Mouse (Mus musculus) neural tube, embryonic 11.5 days (tissue): ENCODE measurements at regions not wholly inside any gene's neighbourhood (a gene's known extent, or its start where the extent isn't known, plus 50 kb on each side); places are given as distances from the start of the nearest gene placed in this dataset.
A peak's percentile ranks its signal among the peaks of the same experiment; 100 is the strongest.

Experiments used
- ATAC-seq: fragments of 200-750 bp; cut with Nextera tagmentation; 2 replicates; pipeline ENCODE4 v1.8.0; 2017; ENCODE audit warnings: moderate number of reproducible peaks, mild to moderate bottlenecking, moderate TSS enrichment, moderate library complexity; ENCODE audit not compliant: insufficient read depth, low FRiP score, low TSS enrichment
- DNase-seq: peaks from one replicate; pipeline ENCODE4 v3.0.0-alpha.2; 2015; ENCODE audit warnings: low spot score
- H3K27ac ChIP-seq: fragments of 300-500 bp; sonication (generic); 2 replicates; pipeline ENCODE4 v1.5.1; 2014; ENCODE audit warnings: low read depth, mild to moderate bottlenecking, low read length
- H3K27me3 ChIP-seq: fragments of 300-500 bp; sonication (generic); 2 replicates; pipeline ENCODE4 v1.6.1; 2014; ENCODE audit warnings: mild to moderate bottlenecking, low read length, mixed read lengths; ENCODE audit not compliant: control insufficient read depth, insufficient read depth
- H3K36me3 ChIP-seq: fragments of 300-500 bp; sonication (generic); 2 replicates; pipeline ENCODE4 v1.6.1; 2014; ENCODE audit warnings: mild to moderate bottlenecking, low read length, moderate library complexity, mixed read lengths; ENCODE audit not compliant: control insufficient read depth, insufficient read depth
- H3K4me1 ChIP-seq: fragments of 300-500 bp; sonication (generic); 2 replicates; pipeline ENCODE4 v1.6.1; 2014; ENCODE audit warnings: low read length, mixed read lengths; ENCODE audit not compliant: control insufficient read depth, insufficient read depth
- H3K4me2 ChIP-seq: fragments of 300-500 bp; sonication (generic); 2 replicates; pipeline ENCODE4 v1.6.1; 2014; ENCODE audit warnings: low read depth, mild to moderate bottlenecking, moderate library complexity
- H3K4me3 ChIP-seq: fragments of 300-500 bp; sonication (generic); 2 replicates; pipeline ENCODE4 v1.5.1; 2014; ENCODE audit warnings: low read depth, low read length
- H3K9ac ChIP-seq: fragments of 300-500 bp; sonication (generic); 2 replicates; pipeline ENCODE4 v1.6.1; 2014; ENCODE audit warnings: mild to moderate bottlenecking, low read length
- H3K9me3 ChIP-seq: fragments of 300-500 bp; sonication (generic); 2 replicates; pipeline ENCODE4 v1.6.1; 2016; ENCODE audit warnings: low read length; ENCODE audit not compliant: control insufficient read depth
- WGBS: fragments of 180-500 bp; shearing (Covaris S2); extraction: QIAGEN DNeasy Blood & Tissue Kit; methylation state at CpG from one replicate; pipeline ENCODE4 v1.1.7; 2014; 5-methylcytosine and 5-hydroxymethylcytosine counted together

GRCm38 (mm10) chr16:5527936-5528335 is 272.2 kb upstream of the Eef2kmt start:
- no peak for ATAC-seq
- Histone ChIP-seq H3K27ac (no peak overlapping the region), H3K4me2 (no peak overlapping the region), H3K9me3 (no peaks in the 10 kb centered on the region), H3K4me1 (no peaks in the 10 kb centered on the region), H3K9ac (no peak overlapping the region), H3K4me3 (no peak overlapping the region), H3K27me3 (no peaks in the 10 kb centered on the region), H3K36me3 (no peaks in the 10 kb centered on the region)
- WGBS, result 84% methylated on average over 4 of the region's 4 CpGs
- no peak for DNase-seq

GRCm38 (mm10) chr16:5524375-5524774 is 268.6 kb upstream of the Eef2kmt start:
- H3K27me3 ChIP-seq, result no peaks in the 10 kb centered on the region
- no peaks in the 10 kb centered on the region for H3K4me1 ChIP-seq
- H3K4me3 ChIP-seq, result no peak overlapping the region
- no peak overlapping the region for H3K9ac ChIP-seq
- no peak for ATAC-seq
- no peaks in the 10 kb centered on the region for H3K36me3 ChIP-seq
- H3K4me2 ChIP-seq, result no peak overlapping the region
- WGBS, result 86% methylated on average over 5 of the region's 5 CpGs
- H3K27ac ChIP-seq, result 0 out of 2 replicates have a peak overlapping the region, but pooled peaks have one; percentile 31
- H3K9me3 ChIP-seq, result no peaks in the 10 kb centered on the region
- no peak for DNase-seq

GRCm38 (mm10) chr16:5523402-5524021 is 267.7 kb upstream of the Eef2kmt start:
- no peak for DNase-seq
- H3K4me3 ChIP-seq, result no peak overlapping the region
- peak; percentile 55 for ATAC-seq
- no peaks in the 10 kb centered on the region for H3K4me1 ChIP-seq
- H3K4me2 ChIP-seq, result no peak overlapping the region
- no peak overlapping the region for H3K9ac ChIP-seq
- H3K27ac ChIP-seq, result peak overlapping the region; percentile 31; the same call in 1 of the 2 replicates
- H3K9me3 ChIP-seq, result no peaks in the 10 kb centered on the region
- WGBS, result 53% methylated on average over 7 of the region's 7 CpGs
- H3K36me3 ChIP-seq, result no peaks in the 10 kb centered on the region
- H3K27me3 ChIP-seq, result no peaks in the 10 kb centered on the region

- H3K27me3 ChIP-seq, result no peaks in the 10 kb centered on the region
- ATAC-seq (no peak), DNase-seq (no peak)
- H3K4me2 ChIP-seq, result no peak overlapping the region
- H3K9me3 ChIP-seq, result no peaks in the 10 kb centered on the region
- WGBS, result 68% methylated on average over 5 of the region's 5 CpGs
- no peak overlapping the region for H3K27ac ChIP-seq
- no peaks in the 10 kb centered on the region for H3K4me1 ChIP-seq
- no peak overlapping the region for H3K9ac ChIP-seq
- H3K4me3 ChIP-seq, result no peak overlapping the region
- no peaks in the 10 kb centered on the region for H3K36me3 ChIP-seq
Measured at GRCm38 (mm10) chr16:5517746-5518145, 262.0 kb upstream of the Eef2kmt start.

GRCm38 (mm10) chr16:5515867-5516266 is 260.1 kb upstream of the Eef2kmt start:
- no peak overlapping the region for H3K27ac ChIP-seq
- H3K27me3 ChIP-seq, result no peaks in the 10 kb centered on the region
- H3K9me3 ChIP-seq, result no peaks in the 10 kb centered on the region
- H3K36me3 ChIP-seq, result no peaks in the 10 kb centered on the region
- WGBS, result 79% methylated on average over 5 of the region's 5 CpGs
- no peak overlapping the region for H3K4me3 ChIP-seq
- DNase-seq (no peak), ATAC-seq (no peak)
- no peak overlapping the region for H3K9ac ChIP-seq
- H3K4me2 ChIP-seq, result no peak overlapping the region
- no peaks in the 10 kb centered on the region for H3K4me1 ChIP-seq

- no peak for ATAC-seq
- no peaks in the 10 kb centered on the region for H3K27me3 ChIP-seq
- H3K27ac ChIP-seq, result no peak overlapping the region
- 86% methylated on average over 8 of the region's 8 CpGs for WGBS
- no peak overlapping the region for H3K4me3 ChIP-seq
- no peaks in the 10 kb centered on the region for H3K9me3 ChIP-seq
- H3K36me3 ChIP-seq, result no peaks in the 10 kb centered on the region
- no peak for DNase-seq
- H3K4me1 ChIP-seq, result no peaks in the 10 kb centered on the region
- no peak overlapping the region for H3K9ac ChIP-seq
- no peak overlapping the region for H3K4me2 ChIP-seq
Measured at GRCm38 (mm10) chr16:5507261-5507660, 251.5 kb upstream of the Eef2kmt start.

GRCm38 (mm10) chr16:5501961-5502360 is 246.2 kb upstream of the Eef2kmt start:
- no peak overlapping the region for H3K27ac ChIP-seq
- WGBS, result 89% methylated on average over 7 of the region's 7 CpGs
- no peak overlapping the region for H3K9ac ChIP-seq
- no peaks in the 10 kb centered on the region for H3K27me3 ChIP-seq
- no peaks in the 10 kb centered on the region for H3K9me3 ChIP-seq
- no peaks in the 10 kb centered on the region for H3K4me1 ChIP-seq
- ATAC-seq (no peak), DNase-seq (no peak)
- H3K36me3 ChIP-seq, result no peaks in the 10 kb centered on the region
- H3K4me3 ChIP-seq, result no peak overlapping the region
- H3K4me2 ChIP-seq, result no peak overlapping the region

- ATAC-seq (peak; percentile 41; the same call in 1 of the 2 replicates), DNase-seq (no peak)
- WGBS, result 64% methylated on average over 2 of the region's 2 CpGs
- no peak overlapping the region for H3K27ac ChIP-seq
- no peak overlapping the region for H3K9ac ChIP-seq
- H3K4me1 ChIP-seq, result no peaks in the 10 kb centered on the region
- no peak overlapping the region for H3K4me3 ChIP-seq
- no peaks in the 10 kb centered on the region for H3K36me3 ChIP-seq
- no peak overlapping the region for H3K4me2 ChIP-seq
- H3K9me3 ChIP-seq, result no peaks in the 10 kb centered on the region
- no peaks in the 10 kb centered on the region for H3K27me3 ChIP-seq
Measured at GRCm38 (mm10) chr16:5496051-5496685, 240.4 kb upstream of the Eef2kmt start.

GRCm38 (mm10) chr16:5493352-5493751 is 237.6 kb upstream of the Eef2kmt start:
- WGBS, result 36% methylated on average over 6 of the region's 6 CpGs
- ATAC-seq, result no peak

More at GRCm38 (mm10) chr16:5493352-5493751, 237.6 kb upstream of the Eef2kmt start:
- no peak overlapping the region for H3K4me2 ChIP-seq
- no peaks in the 10 kb centered on the region for H3K4me1 ChIP-seq
- no peak for DNase-seq
- no peaks in the 10 kb centered on the region for H3K9me3 ChIP-seq
- no peaks in the 10 kb centered on the region for H3K27me3 ChIP-seq
- H3K9ac ChIP-seq, result no peak overlapping the region
- H3K27ac ChIP-seq, result no peak overlapping the region
- no peak overlapping the region for H3K4me3 ChIP-seq
- H3K36me3 ChIP-seq, result no peaks in the 10 kb centered on the region
